Mouse (Mus musculus): Measurements from ENCODE around the gene Serpinb8.

Serpinb8 gene

GRCm38 (mm10) chr1:107589691-107590470 lies at the start of gene Serpinb8:
Gene Serpinb8, plus strand, starts transcription at chr1:107590006.
- DNase-seq (ENCODE audit: extremely low read depth, low read depth) = no peak

GRCm38 (mm10) chr1:107559494-107559893 lies 30.3 kb upstream of the Serpinb8 start:
- DNase-seq (ENCODE audit: extremely low read depth, low read depth) = no peak

GRCm38 (mm10) chr1:107562110-107562509 lies 27.7 kb upstream of the Serpinb8 start:
- no peak for DNase-seq (ENCODE audit: extremely low read depth, low read depth)

GRCm38 (mm10) chr1:107565644-107566043 lies 24.2 kb upstream of the Serpinb8 start:
- no peak for DNase-seq (ENCODE audit: extremely low read depth, low read depth)

GRCm38 (mm10) chr1:107576094-107576493 lies 13.7 kb upstream of the Serpinb8 start:
- no peak for DNase-seq (ENCODE audit: extremely low read depth, low read depth)

- no peak for DNase-seq (ENCODE audit: extremely low read depth, low read depth)
These were observed 12.3 kb upstream of the Serpinb8 start for GRCm38 (mm10) chr1:107577514-107577913.

- DNase-seq (ENCODE audit: extremely low read depth, low read depth) = no peak
These were observed 8.6 kb upstream of the Serpinb8 start for GRCm38 (mm10) chr1:107581220-107581619.

GRCm38 (mm10) chr1:107582900-107583299 lies 6.9 kb upstream of the Serpinb8 start:
- DNase-seq (ENCODE audit: extremely low read depth, low read depth) = peak; percentile 39

GRCm38 (mm10) chr1:107583958-107584376 lies 5.8 kb upstream of the Serpinb8 start:
- peak; percentile 90 for DNase-seq (ENCODE audit: extremely low read depth, low read depth)

- no peak for DNase-seq (ENCODE audit: extremely low read depth, low read depth)
These were observed 4.9 kb upstream of the Serpinb8 start for GRCm38 (mm10) chr1:107584932-107585331.

- DNase-seq (ENCODE audit: extremely low read depth, low read depth) = no peak
These were observed 3.6 kb upstream of the Serpinb8 start for GRCm38 (mm10) chr1:107586196-107586595.

GRCm38 (mm10) chr1:107588206-107588605 lies 1.6 kb upstream of the Serpinb8 start:
- DNase-seq (ENCODE audit: extremely low read depth, low read depth) = no peak

- no peak for DNase-seq (ENCODE audit: extremely low read depth, low read depth)
These were observed 1.2 kb upstream of the Serpinb8 start for GRCm38 (mm10) chr1:107588642-107589041.

- no peak for DNase-seq (ENCODE audit: extremely low read depth, low read depth)
These were observed 2.8 kb downstream of the Serpinb8 start for GRCm38 (mm10) chr1:107592644-107593043.

GRCm38 (mm10) chr1:107593469-107593868 lies 3.7 kb downstream of the Serpinb8 start:
- DNase-seq (ENCODE audit: extremely low read depth, low read depth) = no peak

GRCm38 (mm10) chr1:107596874-107597273 lies 7.1 kb downstream of the Serpinb8 start:
- DNase-seq (ENCODE audit: extremely low read depth, low read depth) = no peak

GRCm38 (mm10) chr1:107598476-107598875 lies 8.7 kb downstream of the Serpinb8 start:
- DNase-seq (ENCODE audit: extremely low read depth, low read depth) = no peak

- DNase-seq (ENCODE audit: extremely low read depth, low read depth) = no peak
These were observed 19.1 kb downstream of the Serpinb8 start for GRCm38 (mm10) chr1:107608942-107609341.

GRCm38 (mm10) chr1:107614087-107614486 lies 24.3 kb downstream of the Serpinb8 start:
- DNase-seq (ENCODE audit: extremely low read depth, low read depth) = no peak

- no peak for DNase-seq (ENCODE audit: extremely low read depth, low read depth)
These were observed 32.2 kb downstream of the Serpinb8 start for GRCm38 (mm10) chr1:107622017-107622416.

- DNase-seq (ENCODE audit: extremely low read depth, low read depth) = peak; percentile 31
These were observed 46.1 kb downstream of the Serpinb8 start for GRCm38 (mm10) chr1:107635936-107636335.

GRCm38 (mm10) chr1:107638056-107638455 lies 48.2 kb downstream of the Serpinb8 start:
- DNase-seq (ENCODE audit: extremely low read depth, low read depth) = no peak

GRCm38 (mm10) chr1:107638459-107638858 lies 48.7 kb downstream of the Serpinb8 start:
- no peak for DNase-seq (ENCODE audit: extremely low read depth, low read depth)

Measured in MEL-GATA-1-ER (cell line).